ENCODE assay signal across 8 mouse cellular contexts in the genomic region with DNA sequence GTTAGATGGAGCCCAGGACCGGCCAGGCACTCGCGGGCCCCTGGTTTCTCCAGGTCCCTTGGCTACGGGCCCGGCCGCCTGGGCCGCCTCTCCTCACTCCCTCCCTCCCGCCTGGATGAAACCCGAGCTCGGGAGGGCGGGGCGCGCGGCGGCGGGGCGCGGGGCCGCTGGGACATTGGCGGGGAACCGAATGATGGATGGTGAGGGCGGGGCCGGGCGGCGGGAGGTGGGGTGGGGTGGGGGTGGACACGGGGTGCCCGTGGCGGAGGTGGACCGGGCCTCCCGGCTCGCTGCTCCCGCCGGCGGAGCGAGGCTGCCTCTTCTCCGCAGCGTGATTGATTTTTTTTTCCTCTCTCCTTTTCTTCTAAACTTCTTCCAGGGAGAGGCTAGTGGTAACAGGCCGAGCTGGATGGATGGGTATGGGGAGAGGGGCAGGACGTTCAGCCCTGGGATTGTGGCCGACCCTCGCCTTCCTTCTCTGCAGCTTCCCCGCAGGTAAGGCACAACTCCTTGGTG. TPM values are rescaled to one million over a fixed set of nuclear protein-coding genes. Genes with fewer than 3 reads are reported as not detected.
DNase-seq lines count a peak whose midpoint lies in the region; ATAC-seq and TF ChIP-seq lines count a peak whose summit lies in the region.

No protein-coding gene starts in this region.

- peak; percentile 70 for ATAC-seq in common myeloid progenitor, adult 5-6 weeks (replicated peaks; ENCODE audit: low read depth, poor library complexity, severe bottlenecking)
- ATAC-seq in hindbrain, embryonic 15.5 days (ENCODE audit: low FRiP score, low read depth), result peak; percentile 83

- H3K4me3 ChIP-seq in hindbrain, embryonic 15.5 days, result peak overlapping the region; percentile 61
- H3K4me3 ChIP-seq in small intestine, adult 2 months (ENCODE audit: low read depth, low read length), result peak overlapping the region; percentile 62

- H3K4me2 ChIP-seq in hindbrain, embryonic 15.5 days, result peak overlapping the region; percentile 96

- no peaks in the 10 kb centered on the region for H3K27me3 ChIP-seq in hindbrain, embryonic 15.5 days
- peaks cover 34% of the 10 kb centered on the region for H3K27me3 ChIP-seq in small intestine, adult 2 months (ENCODE audit: control insufficient read depth, insufficient read depth, low read length)

- TF ChIP-seq CTCF in small intestine, adult 2 months (IDR thresholded peaks at IDR 0.05; ENCODE audit: extremely low read depth, insufficient read length, insufficient replicate concordance, low read depth, low read length), result no peak

- peaks cover 64% of the 10 kb centered on the region for H3K4me1 ChIP-seq in hindbrain, embryonic 15.5 days (replicated peaks)
- no peaks in the 10 kb centered on the region; the same call in 1 of the 2 replicates for H3K4me1 ChIP-seq in small intestine, adult 2 months (ENCODE audit: control insufficient read depth, insufficient read depth, insufficient read length, low read length)

- peak; percentile 94 for DNase-seq in adrenal gland, adult 2 months
- peak; percentile 93 to 97 for DNase-seq in gastrocnemius, adult 8-10 months (ENCODE audit: low spot score in 2 of 2)
- DNase-seq in left cerebral cortex, postnatal 14 days (ENCODE audit: low spot score in 2 of 2), result peak; percentile 65 to 74
- DNase-seq in mesoderm, embryonic 11.5 days (ENCODE audit: low read depth, low spot score), result peak; percentile 87
- DNase-seq in thymus, postnatal 0 days (ENCODE audit: low spot score), result no peak

- peak overlapping the region; percentile 86 for H3K27ac ChIP-seq in hindbrain, embryonic 15.5 days (replicated peaks)
- H3K27ac ChIP-seq in small intestine, adult 2 months (ENCODE audit: insufficient read depth, low read depth, low read length), result peak overlapping the region; percentile 29; the same call in 1 of the 2 replicates

- no peaks in the 10 kb centered on the region for H3K9me3 ChIP-seq in hindbrain, embryonic 15.5 days

- intact Hi-C loops in left cerebral cortex, postnatal 14 days (cut with DNase I), result no loop called here

- no peak for TF ChIP-seq POLR2A in small intestine, adult 2 months (IDR thresholded peaks at IDR 0.05; ENCODE audit: low read depth, low read length)

- 0% methylated on average over 25 of the region's 42 CpGs for WGBS in hindbrain, embryonic 15.5 days
- WGBS in small intestine, adult 2 months, result 2% methylated on average over 38 of the region's 42 CpGs

- H3K9ac ChIP-seq in hindbrain, embryonic 15.5 days, result peak overlapping the region; percentile 65

- H3K36me3 ChIP-seq in hindbrain, embryonic 15.5 days, result no peaks in the 10 kb centered on the region
- H3K36me3 ChIP-seq in small intestine, adult 2 months (ENCODE audit: control insufficient read depth, insufficient read depth, low read length), result no peaks in the 10 kb centered on the region

RNA-seq across cellular contexts. Expression of a gene that starts 15.8 kb away (rescaled TPM):
- 10 to 100 TPM in 1 of 2 experiments, 1 to 10 TPM in 1; 8.2 to 24.1 TPM for total RNA-seq in adrenal gland, adult 2 months (2021)
- polyA plus RNA-seq in adrenal gland, adult 2 months (2012; rRNA removed), result 21.6 and 22.8 TPM in 2 replicates
- total RNA-seq in common myeloid progenitor, adult 5-6 weeks (2017), result not detected in 2 replicates
- total RNA-seq in gastrocnemius, adult 8-10 months (2022), result 10 to 100 TPM; 42.9 to 60.8 (median 51.4) TPM
- 39.5 and 45.1 TPM in 2 replicates for polyA plus RNA-seq in hindbrain, embryonic 15.5 days (2015; fragmentation: Nextera tagmentation; extraction: Ambion mirVana)
- total RNA-seq in left cerebral cortex, postnatal 14 days (2021), result 100 to 1,000 TPM in 1 of 2 experiments, 10 to 100 TPM in 1; 84.6 to 103 TPM
- polyA plus RNA-seq in small intestine, adult 2 months (2012; rRNA removed), result 10.8 and 11.1 TPM in 2 replicates
- polyA plus RNA-seq in thymus, postnatal 0 days (2015; fragmentation: Nextera tagmentation; extraction: Ambion mirVana), result 1.6 and 1.7 TPM in 2 replicates
